Mouse (Mus musculus): ENCODE data around the gene C1qbp.

The C1qbp gene

GRCm38 (mm10) chr11:70982557-70983228 is at the start of gene C1qbp:
TSS of gene C1qbp (minus strand) at chr11:70983026.
- DNase-seq (ENCODE audit: low read depth, low spot score), result peak; percentile 83

DNA sequence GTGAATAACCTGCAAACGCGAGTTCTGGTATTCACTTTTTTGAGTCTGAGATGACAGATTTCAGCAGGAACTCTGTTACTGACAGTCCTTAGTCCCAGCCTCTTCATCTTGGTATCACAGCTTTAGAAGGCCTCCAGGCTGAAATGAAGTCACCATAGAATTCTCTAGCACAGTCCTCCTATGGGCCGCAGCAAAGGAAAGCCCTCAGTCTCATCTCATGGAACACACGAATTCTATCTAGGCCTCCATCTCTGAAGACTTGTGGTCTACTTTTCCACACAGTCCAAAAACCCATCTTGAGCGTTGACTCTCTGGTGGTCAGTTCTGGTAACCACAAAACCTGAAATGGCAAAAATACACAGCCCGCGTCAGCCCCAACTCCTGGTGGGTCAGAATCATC is 49.2 kb upstream of the C1qbp start:
- no peak for DNase-seq (ENCODE audit: low read depth, low spot score)

- DNase-seq (ENCODE audit: low read depth, low spot score), result no peak
These were observed 46.7 kb upstream of the C1qbp start for GRCm38 (mm10) chr11:71029403-71030118.

DNA sequence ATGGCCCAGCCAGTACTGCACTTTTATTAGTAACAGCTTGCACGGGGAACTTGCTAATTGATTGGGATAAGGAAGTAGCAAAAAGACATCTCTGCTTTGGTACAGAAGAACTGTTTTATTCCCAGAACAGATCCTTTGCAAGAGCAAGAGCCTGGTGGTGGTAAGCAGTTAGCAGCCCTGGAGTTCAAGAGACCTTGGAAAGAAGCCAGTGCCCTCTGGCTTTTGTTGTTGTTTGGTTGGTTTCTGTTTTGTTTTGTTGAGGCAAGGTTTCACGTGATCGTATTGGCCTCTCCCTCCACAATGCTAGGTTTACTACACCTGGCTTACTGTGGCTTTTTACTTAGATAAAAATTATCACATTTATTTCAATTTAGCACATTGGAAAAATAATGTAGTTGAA is 45.5 kb upstream of the C1qbp start:
- DNase-seq (ENCODE audit: low read depth, low spot score), result no peak

- DNase-seq (ENCODE audit: low read depth, low spot score), result peak; percentile 97
These were observed 36.6 kb upstream of the C1qbp start, which contains the start of the genes Mis12 and Derl2 for GRCm38 (mm10) chr11:71019201-71020068. TSS of gene Mis12 (plus strand) at chr11:71019611. TSS of gene Derl2 (minus strand) at chr11:71019841.

DNA sequence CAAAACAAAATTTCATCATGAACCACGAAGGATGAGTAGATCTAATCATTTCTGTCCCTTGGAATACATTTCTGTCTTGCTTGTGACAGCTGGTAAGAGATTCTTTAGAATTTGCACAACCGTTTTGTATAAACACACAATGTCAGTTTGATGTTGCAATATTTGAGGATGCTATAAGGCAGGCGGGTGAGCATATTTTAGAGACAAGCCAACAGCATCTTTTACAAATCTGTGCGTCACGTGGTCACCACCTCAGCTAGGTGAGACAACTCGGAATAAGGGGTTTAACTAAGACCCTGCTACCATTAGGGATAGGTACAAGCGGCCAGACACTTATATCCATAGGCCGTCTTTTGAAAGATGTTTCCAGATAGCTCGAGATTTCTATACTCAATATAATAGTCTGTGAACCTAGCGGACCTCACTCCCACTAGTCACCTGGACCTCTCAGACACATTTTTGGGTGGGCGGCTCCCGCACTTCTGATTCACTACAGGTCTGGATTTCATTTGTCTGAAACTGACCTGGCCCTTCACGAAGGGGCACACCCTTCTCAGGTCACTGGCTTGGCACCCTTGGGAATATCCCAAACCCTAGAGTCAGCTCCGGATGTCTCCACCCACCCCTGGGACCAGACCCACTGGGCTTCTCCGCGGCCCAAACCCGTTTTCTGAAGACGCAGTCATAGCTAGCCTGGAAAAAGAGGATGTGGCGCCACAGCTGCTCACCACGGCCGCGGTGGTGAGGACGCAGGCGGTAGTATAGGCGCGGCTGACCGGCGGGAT is 35.8 kb upstream of the C1qbp start:
- no peak for DNase-seq (ENCODE audit: low read depth, low spot score)

- DNase-seq (ENCODE audit: low read depth, low spot score), result no peak
These were observed 34.2 kb upstream of the C1qbp start for GRCm38 (mm10) chr11:71017051-71017450.

GRCm38 (mm10) chr11:71012743-71013142 is 29.9 kb upstream of the C1qbp start:
- no peak for DNase-seq (ENCODE audit: low read depth, low spot score)

DNA sequence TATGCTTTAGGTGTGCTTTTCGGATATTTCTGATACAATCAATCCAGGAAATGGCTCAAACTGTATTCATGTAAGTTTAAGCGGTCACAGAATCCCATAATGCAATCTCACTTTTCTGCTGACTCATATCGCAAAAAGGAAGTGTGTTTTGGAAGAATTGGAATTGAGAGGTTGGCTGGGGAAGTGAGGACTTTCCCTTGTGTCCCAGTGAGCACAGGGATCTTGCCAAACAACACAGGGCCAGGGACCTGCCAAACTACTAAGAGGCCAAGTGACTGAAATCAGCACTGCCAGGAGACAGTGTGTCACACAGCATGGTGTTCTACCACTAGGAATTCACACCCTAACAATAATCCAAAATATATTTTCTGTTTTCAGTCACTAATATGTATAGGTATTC is 25.5 kb upstream of the C1qbp start:
- no peak for DNase-seq (ENCODE audit: low read depth, low spot score)

DNA sequence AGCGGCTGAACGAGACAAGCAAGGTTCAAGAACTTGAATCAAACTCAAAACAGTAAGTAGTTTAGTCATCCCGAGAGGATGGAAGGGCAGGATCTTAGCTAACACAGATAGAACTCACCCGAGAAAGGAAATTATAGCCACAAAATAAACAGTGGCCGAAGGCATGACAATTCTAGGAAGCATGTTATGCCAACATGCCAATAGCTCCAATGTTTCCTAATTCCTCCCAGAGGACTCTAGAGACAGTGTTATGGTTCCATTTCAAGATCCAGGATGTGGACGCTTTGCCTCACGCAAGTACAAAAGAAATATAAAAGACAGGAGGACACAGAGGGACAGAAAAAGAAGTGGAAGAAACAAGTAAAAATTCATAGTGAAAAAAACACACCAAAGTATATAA is 25.0 kb upstream of the C1qbp start:
- DNase-seq (ENCODE audit: low read depth, low spot score), result no peak

- DNase-seq (ENCODE audit: low read depth, low spot score), result no peak
These were observed 24.2 kb upstream of the C1qbp start for GRCm38 (mm10) chr11:71007026-71007425.

DNA sequence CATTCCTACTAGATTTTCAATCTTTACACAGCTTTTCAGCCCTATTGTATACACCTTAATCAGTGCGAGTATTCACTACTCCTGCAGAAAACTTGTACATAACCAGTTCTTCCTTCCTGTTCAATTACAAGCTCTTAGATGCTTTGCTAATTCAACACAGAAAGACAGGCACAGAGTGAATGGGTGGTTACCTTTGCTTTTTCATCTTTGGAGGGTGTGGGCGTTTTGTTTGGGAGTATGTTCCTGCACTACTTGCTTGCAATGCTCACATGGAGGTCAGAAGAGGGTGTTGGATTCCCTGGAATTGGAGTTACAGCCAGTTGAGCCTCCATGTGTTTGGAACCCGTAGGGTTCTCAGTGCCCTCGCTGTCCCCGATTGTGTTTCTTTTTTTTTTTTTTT is 22.2 kb upstream of the C1qbp start:
- no peak for DNase-seq (ENCODE audit: low read depth, low spot score)

DNA sequence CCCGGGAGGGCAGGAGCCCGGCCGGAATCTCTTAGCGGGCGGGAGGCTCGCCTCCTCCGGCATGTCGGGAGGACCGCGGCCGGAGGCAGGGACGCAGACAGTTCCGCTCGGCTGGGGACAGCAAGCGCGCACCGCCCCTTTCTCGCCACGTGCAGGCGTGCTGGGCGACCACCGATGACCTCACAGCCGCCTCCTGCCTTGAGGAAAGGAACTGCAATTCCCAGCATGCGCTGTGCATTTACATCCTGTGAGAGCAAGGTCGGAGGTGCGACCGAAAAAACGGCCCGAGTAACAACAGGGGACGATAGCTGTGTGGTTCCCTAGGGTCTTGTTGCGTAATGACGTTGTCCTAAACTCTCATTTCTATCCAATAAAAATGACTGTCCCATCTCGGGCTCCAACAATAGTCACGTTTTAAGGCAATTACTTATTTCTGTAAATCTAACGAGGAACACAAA is 21.5 kb upstream of the C1qbp start, which contains the start of gene Dhx33:
Dhx33 (minus strand) TSS at position 122 of the 458 bp plus-strand sequence.
- peak; percentile 89 for DNase-seq (ENCODE audit: low read depth, low spot score)

- DNase-seq (ENCODE audit: low read depth, low spot score), result peak; percentile 36
These were observed 20.9 kb upstream of the C1qbp start for GRCm38 (mm10) chr11:71003611-71004315.

DNA sequence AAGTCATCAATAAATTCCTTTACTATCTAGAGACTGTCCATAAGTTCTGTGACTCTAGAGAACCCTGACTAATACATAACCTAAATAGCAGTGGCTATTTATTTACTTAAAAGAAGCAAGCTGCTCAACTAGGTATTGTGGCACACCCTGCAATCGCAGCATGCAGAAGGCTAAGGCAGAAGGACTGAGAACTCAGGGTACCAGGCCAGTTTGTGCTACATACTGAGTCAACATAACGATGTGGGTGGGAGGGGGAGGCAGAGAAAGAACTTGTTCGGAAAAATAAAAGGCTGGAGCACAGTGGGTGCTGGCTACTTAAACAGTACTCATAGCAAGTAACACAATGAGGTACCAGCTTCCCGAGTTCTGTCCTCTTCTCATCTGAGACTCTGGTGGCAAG is 18.3 kb upstream of the C1qbp start:
- no peak for DNase-seq (ENCODE audit: low read depth, low spot score)

- DNase-seq (ENCODE audit: low read depth, low spot score), result no peak
These were observed 796 bp downstream of the C1qbp start for GRCm38 (mm10) chr11:70982030-70982429.

GRCm38 (mm10) chr11:70980751-70981510 is 1.9 kb downstream of the C1qbp start:
- DNase-seq (ENCODE audit: low read depth, low spot score), result no peak

GRCm38 (mm10) chr11:70980232-70980631 is 2.6 kb downstream of the C1qbp start:
- no peak for DNase-seq (ENCODE audit: low read depth, low spot score)

DNA sequence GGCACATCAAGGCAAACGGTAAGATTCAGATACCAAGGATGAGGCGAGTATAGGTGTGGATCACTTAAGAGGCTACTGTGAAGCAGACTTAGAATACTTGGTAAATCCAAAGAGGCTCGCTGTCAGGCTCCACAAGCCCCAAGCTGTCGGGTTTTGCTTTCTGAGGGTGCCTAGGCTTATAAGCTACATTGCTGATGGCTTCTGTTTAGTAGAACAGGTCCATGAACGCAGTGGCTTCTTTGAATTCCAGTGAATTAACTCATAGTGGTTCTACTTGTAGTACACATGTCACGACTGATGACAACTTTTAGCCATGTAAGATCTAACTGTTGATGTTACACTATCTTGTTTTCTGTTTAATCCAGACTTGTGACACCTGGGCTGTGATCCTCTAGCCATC is 5.5 kb downstream of the C1qbp start:
- DNase-seq (ENCODE audit: low read depth, low spot score), result no peak

DNA sequence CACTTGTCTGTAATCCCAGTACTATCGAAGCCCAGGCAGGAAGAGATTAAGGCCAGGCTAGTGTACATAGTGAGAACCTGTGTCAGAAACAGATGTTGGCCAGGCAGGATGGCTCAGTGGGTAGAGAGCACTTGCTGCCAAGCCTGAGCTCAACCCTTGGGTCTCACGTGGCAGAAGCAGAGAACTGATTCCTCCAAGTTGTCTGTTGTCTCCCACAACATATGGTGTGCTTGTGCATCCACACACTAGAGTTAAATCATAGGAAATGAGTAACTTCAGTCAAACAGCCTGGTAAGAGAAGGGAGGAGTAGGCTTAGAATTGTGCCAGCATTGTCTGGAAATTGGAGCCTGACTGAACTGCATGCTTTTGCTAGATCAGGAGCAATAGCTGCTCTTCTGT is 7.6 kb downstream of the C1qbp start:
- DNase-seq (ENCODE audit: low read depth, low spot score), result no peak

All from c-Kit-negative CD71-positive TER-119-positive erythroid progenitor cells, embryonic 14.5 days (primary cell).